Mouse (Mus musculus): Measurements from ENCODE around the gene Vcpkmt.
A peak's percentile ranks its signal among the peaks of the same experiment; 100 is the strongest.

The Vcpkmt gene

DNA sequence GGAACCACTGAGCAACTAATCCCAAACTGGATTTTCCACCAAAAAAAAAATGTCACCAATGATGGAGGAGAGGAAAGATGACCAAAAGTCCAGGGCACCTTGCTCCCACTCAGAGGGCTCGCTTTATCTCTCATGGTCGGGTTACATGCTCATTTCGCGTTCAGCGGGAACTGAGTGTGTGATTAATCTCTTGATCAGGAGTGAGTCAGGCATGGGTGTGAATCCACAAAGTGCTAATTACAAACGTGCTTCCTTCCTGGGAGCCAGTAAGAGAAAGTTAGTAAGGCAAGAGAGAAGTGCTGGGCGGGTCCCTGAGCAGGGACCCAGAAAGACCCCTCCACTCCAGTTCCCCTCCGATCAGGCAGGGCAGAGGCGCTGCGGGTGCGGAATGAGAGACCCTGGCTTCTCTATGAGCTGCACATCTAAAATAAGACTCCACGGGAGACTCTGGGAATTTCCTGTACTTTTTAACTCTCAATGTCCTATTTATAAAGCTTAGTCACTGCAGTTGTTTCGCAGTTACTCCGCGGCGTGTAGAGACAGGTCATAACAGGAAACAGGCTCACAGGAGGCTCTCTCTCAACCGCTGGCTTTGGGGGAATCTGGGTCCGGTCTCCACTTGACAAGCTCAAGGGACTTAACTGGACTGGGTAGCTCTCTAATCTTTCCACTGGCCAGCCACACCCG is 45.0 kb downstream of the Vcpkmt start:
- peak; percentile 61 for DNase-seq

DNA sequence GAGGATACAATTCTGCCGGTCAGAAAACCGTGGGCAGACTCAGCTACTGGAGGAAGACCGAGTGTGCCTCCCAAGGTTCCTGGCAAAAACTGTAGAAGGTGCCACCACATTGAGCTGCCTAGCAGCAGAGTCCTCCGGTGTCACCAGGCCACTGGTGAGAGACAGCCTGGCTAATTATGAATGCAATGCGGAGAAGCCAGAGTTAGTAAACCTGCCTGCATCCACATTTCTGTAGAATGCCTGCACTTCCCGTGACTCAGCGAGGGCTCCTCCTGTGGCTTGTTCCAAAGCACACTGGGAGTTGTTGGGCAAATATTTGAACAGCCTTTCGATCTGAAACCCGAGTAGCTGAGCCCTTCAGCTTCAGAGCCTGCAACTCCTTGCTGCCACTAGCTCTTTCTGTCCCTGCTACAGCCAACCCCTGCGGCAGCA is 45.6 kb downstream of the Vcpkmt start:
- peak; percentile 72 for DNase-seq

DNA sequence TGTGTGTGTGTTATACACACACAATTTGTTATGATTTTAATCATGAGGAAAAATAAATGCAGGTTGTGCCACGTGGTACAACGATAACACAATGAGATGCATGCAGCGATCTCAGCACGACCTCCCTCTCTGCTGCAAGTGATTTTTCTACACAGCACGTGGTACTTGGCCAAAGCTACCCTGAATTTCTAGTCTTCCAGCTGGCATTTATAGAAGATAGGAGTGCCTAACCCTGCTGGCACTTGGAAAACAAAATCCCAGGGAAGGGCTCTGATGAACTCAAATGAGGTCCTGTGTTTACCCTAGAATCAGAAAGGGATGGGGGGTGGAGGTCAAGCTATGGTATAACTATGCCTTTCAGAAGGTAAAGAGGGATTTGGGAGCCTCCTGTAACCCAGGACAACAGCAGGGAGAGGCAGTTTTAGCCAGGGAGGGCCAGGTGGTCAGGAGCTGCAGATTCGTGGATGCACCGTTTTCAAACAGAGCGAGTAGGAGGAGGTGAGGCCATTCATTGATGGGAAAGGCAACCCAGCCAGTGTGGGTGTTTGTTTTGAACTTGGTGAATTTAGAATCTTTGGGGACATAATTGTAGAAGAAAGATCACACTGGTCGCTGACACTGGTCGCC is 46.1 kb downstream of the Vcpkmt start:
- DNase-seq: no peak

DNA sequence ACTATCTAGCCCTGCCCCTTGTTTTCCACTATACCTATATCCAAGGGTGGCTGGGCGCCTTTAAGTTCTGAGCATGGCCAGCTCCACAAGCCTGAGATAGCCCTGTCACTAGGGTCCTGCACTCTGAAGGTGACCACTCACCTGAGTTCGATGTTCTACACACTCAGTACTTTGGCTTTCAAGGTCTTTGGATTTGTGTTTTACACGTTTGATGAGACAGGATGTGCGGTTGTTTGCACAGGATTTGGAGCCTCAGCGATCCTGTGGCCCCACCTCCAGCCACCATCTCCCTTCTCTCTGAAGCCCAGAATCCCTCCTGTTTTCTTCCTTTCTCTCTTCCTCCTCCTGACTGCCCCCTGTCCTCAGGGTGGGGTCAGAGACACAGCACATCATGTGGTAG is 49.6 kb downstream of the Vcpkmt start:
- DNase-seq: no peak

DNA sequence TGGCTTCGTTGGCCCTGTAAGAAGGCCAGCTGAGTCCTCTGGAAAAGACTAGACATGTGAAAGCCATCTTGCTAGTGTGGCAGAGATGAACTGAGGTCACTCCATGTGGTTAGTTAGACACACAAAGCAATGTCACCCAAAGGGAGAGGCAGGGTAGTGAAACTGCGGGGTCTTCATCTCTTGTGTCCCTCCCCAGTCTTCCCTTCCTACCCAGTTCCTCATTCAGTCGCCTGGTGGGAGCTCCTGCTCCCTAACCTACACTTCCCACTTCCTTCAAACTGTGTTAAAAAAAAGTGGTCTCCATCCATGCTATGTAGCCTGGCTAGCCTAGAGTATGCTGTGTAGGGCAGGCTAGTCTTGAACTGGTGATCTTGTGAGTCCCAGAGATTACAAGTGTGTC is 50.3 kb downstream of the Vcpkmt start:
- DNase-seq: no peak

DNA sequence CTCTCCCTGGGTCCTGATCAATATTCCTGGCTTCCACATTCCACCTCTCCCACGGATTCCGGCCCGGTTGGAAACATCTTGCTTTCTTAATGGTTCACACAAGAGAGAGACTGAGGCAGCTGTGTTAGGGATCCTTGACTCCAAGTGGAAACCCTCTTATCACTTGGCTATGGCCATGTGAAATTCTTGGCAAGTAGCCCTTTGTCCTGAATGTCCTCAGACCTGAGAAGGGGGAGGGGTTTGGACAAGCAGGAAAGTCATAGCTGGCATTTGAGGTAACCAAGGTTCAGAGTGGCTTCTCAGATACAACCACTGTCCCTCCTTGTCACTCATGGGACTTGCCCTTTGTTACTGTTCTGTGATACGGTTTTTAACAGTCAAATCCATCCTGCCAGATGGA is 50.7 kb downstream of the Vcpkmt start:
- DNase-seq: no peak

DNA sequence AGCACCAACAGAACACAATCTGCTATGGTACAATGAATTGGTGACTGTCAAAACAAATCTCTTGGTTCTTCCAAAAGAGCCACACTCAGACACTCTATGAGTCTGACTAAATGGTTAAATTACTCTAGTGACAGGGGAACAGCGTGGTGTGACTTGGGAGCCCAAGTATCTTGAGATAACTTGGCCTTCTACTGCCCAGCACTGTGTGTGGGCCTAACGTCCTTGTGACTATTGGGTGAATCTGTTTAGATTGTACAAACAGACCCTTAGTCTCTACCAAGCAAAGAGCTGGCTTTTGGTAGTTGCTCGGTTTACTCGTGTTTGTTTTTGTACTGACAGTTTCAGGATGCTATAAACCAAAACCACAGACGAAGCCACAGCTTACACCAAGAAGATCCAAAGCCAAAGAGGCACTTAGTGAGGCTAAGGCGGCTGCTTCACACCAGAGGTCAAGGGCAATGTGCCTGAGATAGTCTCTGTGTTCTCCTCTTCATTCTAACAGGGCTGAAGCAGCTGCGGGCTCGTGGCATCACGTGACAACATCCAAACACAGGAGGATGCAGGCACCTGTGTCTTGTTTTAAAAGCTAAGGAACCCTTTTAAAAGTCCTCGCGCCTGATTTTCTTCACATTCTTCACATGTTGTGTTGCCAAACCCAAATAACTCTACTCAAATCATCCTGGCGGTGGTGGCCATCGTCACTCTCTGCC is 53.0 kb downstream of the Vcpkmt start:
- no peak for DNase-seq

DNA sequence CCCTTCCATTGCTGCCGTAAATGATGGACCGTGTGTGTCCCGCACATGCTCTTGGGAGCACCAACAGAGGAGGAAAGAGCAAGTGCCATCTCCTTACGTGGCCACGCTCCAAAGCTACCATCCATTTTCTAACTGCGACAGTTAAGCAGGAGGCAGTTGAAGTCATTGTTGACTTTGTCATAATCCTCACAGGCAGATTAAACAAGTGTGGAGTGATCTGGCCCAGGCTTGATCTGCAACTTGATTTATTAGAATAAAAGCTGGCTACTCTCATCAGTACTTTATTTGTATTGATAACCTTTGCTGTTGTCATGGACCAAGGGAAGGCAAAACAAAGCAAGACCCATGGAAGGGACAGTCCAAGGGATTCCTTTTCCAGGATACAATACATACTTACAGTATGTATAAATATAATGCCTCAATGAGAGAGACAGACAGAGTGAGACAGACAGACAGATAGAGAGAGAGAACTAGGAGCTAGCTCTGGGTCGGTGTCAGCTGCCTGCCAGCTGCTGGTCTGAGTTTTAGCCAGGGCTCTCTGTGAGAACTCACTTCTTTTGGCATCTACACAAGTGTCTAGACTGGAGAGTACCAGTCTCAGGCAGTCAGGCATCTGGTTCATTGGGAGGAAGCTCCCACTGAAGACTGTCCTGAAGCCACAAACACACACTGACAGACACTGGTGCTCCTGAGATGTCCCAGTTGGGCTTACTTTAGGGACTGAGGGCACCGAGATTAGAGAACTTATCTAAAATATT is 54.4 kb downstream of the Vcpkmt start:
- peak; percentile 56 for DNase-seq
